Mouse (Mus musculus) C2C12 (cell line): ENCODE measurements around the gene Gm9913. TPM values are rescaled to one million over a fixed set of nuclear protein-coding genes. Genes with fewer than 3 reads are reported as not detected.

Experiments
- H3K27me3 ChIP-seq: one replicate; pipeline ENCODE4 v1.6.1; 2011; ENCODE audit not compliant: control insufficient read depth, insufficient read depth, insufficient read length
- H3K36me3 ChIP-seq: one replicate; pipeline ENCODE4 v1.6.1; 2011; ENCODE audit not compliant: control insufficient read depth, insufficient read depth
- H3K4me3 ChIP-seq: one replicate; pipeline ENCODE4 v1.5.1; 2011; ENCODE audit warnings: mild to moderate bottlenecking, control low read depth; ENCODE audit not compliant: poor library complexity, insufficient read depth, severe bottlenecking
- H3K79me2 ChIP-seq: one replicate; pipeline ENCODE4 v1.6.1; 2011; ENCODE audit not compliant: control insufficient read depth, insufficient read depth
- H3K79me3 ChIP-seq: one replicate; pipeline ENCODE4 v1.6.1; 2011; ENCODE audit warnings: low read depth, control low read depth
- H3ac ChIP-seq: one replicate; pipeline ENCODE3; 2011; ENCODE audit warnings: low read depth; ENCODE audit not compliant: control insufficient read depth, insufficient read length
- CEBPB ChIP-seq: IDR thresholded peaks from one replicate; pipeline ENCODE4 v1.6.1; 2011; ENCODE audit warnings: low read depth, mild to moderate bottlenecking, control low read depth, moderate library complexity
- CTCF ChIP-seq: IDR thresholded peaks from one replicate; pipeline ENCODE4 v1.5.1; 2011; ENCODE audit not compliant: control insufficient read depth, insufficient read depth, insufficient read length
- FOSL1 ChIP-seq: IDR thresholded peaks from one replicate; pipeline ENCODE4 v1.8.0; 2011; ENCODE audit warnings: mild to moderate bottlenecking, low read length; ENCODE audit not compliant: poor library complexity, insufficient read depth, severe bottlenecking
- MAX ChIP-seq: IDR thresholded peaks from one replicate; pipeline ENCODE4 v1.6.1; 2011; ENCODE audit warnings: mild to moderate bottlenecking, control low read depth
- MYOD1 ChIP-seq: IDR thresholded peaks from one replicate; pipeline ENCODE4 v1.6.1; 2011; ENCODE audit warnings: low read depth; ENCODE audit not compliant: control insufficient read depth, insufficient read length
- MYOG ChIP-seq: IDR thresholded peaks from one replicate; pipeline ENCODE4 v1.6.1; 2011; ENCODE audit not compliant: control insufficient read depth, insufficient read length; ENCODE audit errors: extremely low read depth
- USF1 ChIP-seq: IDR thresholded peaks from one replicate; pipeline ENCODE4 v1.6.1; 2011; ENCODE audit warnings: low read depth, mild to moderate bottlenecking, control low read depth, moderate library complexity
- polyA plus RNA-seq: library from polyadenylated mRNA; unstranded; fragments of >200 nt; fragmentation: generic; extraction: Trizol; gene quantifications from one replicate; pipeline ENCODE4 v1.2.1, GENCODE M21; 2012; ENCODE audit warnings: missing spikeins

The Gm9913 gene
- polyA plus RNA-seq, 1 experiment = 0.09 TPM

- Histone ChIP-seq H3K36me3 (peaks cover 32% of the 10 kb centered on the region), H3K79me3 (peaks cover 48% of the 10 kb centered on the region), H3K4me3 (no peak overlapping the region), H3ac (no peak overlapping the region), H3K79me2 (peaks cover 95% of the 10 kb centered on the region), H3K27me3 (no peaks in the 10 kb centered on the region)
- TF ChIP-seq FOSL1 = no peak
- TF ChIP-seq CEBPB = no peak
- TF ChIP-seq MYOD1 = no peak
- no peak for TF ChIP-seq MAX
- no peak for TF ChIP-seq MYOG
- TF ChIP-seq CTCF = no peak
- TF ChIP-seq USF1 = no peak
Observed at GRCm38 (mm10) chr2:125494291-125494690, 10.6 kb upstream of the Gm9913 start.

GRCm38 (mm10) chr2:125494831-125495812 lies 9.8 kb upstream of the Gm9913 start:
- TF ChIP-seq FOSL1 (no peak), MYOG (no peak), CEBPB (no peak), USF1 (no peak), MYOD1 (no peak)
- H3K79me2 ChIP-seq = peaks cover 95% of the 10 kb centered on the region
- peaks cover 49% of the 10 kb centered on the region for H3K79me3 ChIP-seq
- no peaks in the 10 kb centered on the region for H3K27me3 ChIP-seq
- no peak overlapping the region for H3K4me3 ChIP-seq
- H3ac ChIP-seq = no peak overlapping the region
- H3K36me3 ChIP-seq = peaks cover 32% of the 10 kb centered on the region

- Histone ChIP-seq H3K4me3 (no peak overlapping the region), H3K27me3 (no peaks in the 10 kb centered on the region), H3K36me3 (peaks cover 33% of the 10 kb centered on the region), H3ac (no peak overlapping the region), H3K79me3 (peaks cover 54% of the 10 kb centered on the region), H3K79me2 (peaks cover 95% of the 10 kb centered on the region)
- TF ChIP-seq FOSL1 = no peak
Observed at GRCm38 (mm10) chr2:125496696-125497095, 8.2 kb upstream of the Gm9913 start.

- Histone ChIP-seq H3K27me3 (no peaks in the 10 kb centered on the region), H3K4me3 (no peak overlapping the region), H3ac (no peak overlapping the region), H3K36me3 (peaks cover 40% of the 10 kb centered on the region), H3K79me2 (peaks cover 95% of the 10 kb centered on the region), H3K79me3 (peaks cover 56% of the 10 kb centered on the region)
- no peak for TF ChIP-seq USF1
- TF ChIP-seq MYOG = no peak
- TF ChIP-seq FOSL1 = no peak
- no peak for TF ChIP-seq MYOD1
- no peak for TF ChIP-seq CEBPB
- TF ChIP-seq CTCF = no peak
- no peak for TF ChIP-seq MAX
Observed at GRCm38 (mm10) chr2:125498216-125498615, 6.7 kb upstream of the Gm9913 start.

GRCm38 (mm10) chr2:125501526-125501925 lies 3.4 kb upstream of the Gm9913 start:
- TF ChIP-seq MYOD1 (no peak), MAX (no peak), MYOG (no peak), CTCF (no peak), FOSL1 (no peak), USF1 (no peak), CEBPB (no peak)
- Histone ChIP-seq H3ac (no peak overlapping the region), H3K4me3 (no peak overlapping the region), H3K36me3 (peaks cover 21% of the 10 kb centered on the region), H3K79me2 (peaks cover 95% of the 10 kb centered on the region), H3K27me3 (no peaks in the 10 kb centered on the region), H3K79me3 (peaks cover 51% of the 10 kb centered on the region)

- H3K27me3 ChIP-seq = no peaks in the 10 kb centered on the region
- H3K79me3 ChIP-seq = peaks cover 30% of the 10 kb centered on the region
- TF ChIP-seq MYOD1 (peak; percentile 68), MYOG (no peak)
Observed at GRCm38 (mm10) chr2:125505746-125506315, 942 bp downstream of the Gm9913 start.

More at GRCm38 (mm10) chr2:125505746-125506315, 942 bp downstream of the Gm9913 start:
- Histone ChIP-seq H3K4me3 (peak overlapping the region; percentile 80), H3K79me2 (peaks cover 52% of the 10 kb centered on the region), H3ac (peak overlapping the region; percentile 96), H3K36me3 (peaks cover 13% of the 10 kb centered on the region)
